11 mouse cellular contexts compared by ENCODE assay signal in the genomic region with DNA sequence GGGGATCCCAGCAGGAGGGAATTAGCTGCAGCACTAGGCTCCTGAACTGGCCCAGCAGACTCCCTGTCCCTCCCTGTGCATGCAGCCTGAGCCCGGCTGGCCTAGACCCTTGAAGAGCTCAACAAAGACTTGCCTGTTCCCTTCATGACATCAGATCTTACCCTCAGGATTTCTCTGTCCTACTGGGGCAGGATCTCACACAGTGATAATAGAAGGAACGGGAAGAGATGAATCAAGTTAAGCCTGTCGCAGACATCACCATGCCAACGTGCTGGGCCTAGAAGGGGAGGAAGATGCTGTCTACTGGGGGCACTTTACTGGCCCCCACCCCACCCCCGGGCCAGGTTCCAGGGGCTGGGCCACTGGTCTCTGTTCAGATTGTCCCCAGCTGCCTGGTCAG. TPM values are rescaled to one million over a fixed set of nuclear protein-coding genes. Genes with fewer than 3 reads are reported as not detected.
DNase-seq lines count a peak whose midpoint lies in the region; ATAC-seq and TF ChIP-seq lines count a peak whose summit lies in the region.
"Had no signal": no experiment of that assay in that cellular context is flagged by ENCODE, and none has a peak within 500 bp of the region (broad histone marks: within the 10 kb centered on the region; RNA-seq: fewer than 3 reads in every experiment).

No protein-coding gene starts in this region.

- intact Hi-C loops in heart, adult 2 months (cut with DNase I) = no loop called here
- intact Hi-C loops in gastrocnemius, postnatal 14 days (cut with DNase I; ENCODE audit: low total_unique reads) = loop anchor here (10.0 kb wide), 1 partner anchor 50 kb away; the partner anchor contains the start of gene Fam49a

- WGBS in heart, adult 2 months = 63% methylated on average over 5 of the region's 5 CpGs
- 13% methylated on average over 5 of the region's 5 CpGs for WGBS in midbrain, embryonic 12.5 days

- TF ChIP-seq EP300 in heart, adult 2 months (IDR thresholded peaks at IDR 0.05; ENCODE audit: insufficient read depth, low read depth, low read length) = no peak

- H3K9me3 ChIP-seq in midbrain, embryonic 12.5 days = no peaks in the 10 kb centered on the region
- H3K9me3 ChIP-seq: embryonic facial prominence, embryonic 15.5 days had no signal

- peaks cover 2% of the 10 kb centered on the region for H3K4me1 ChIP-seq in heart, adult 2 months (ENCODE audit: control insufficient read depth, insufficient read depth, low read length)
- peaks cover 25% of the 10 kb centered on the region for H3K4me1 ChIP-seq in midbrain, embryonic 12.5 days
- H3K4me1 ChIP-seq: embryonic facial prominence, embryonic 15.5 days had no signal

- H3K27me3 ChIP-seq in heart, adult 2 months (ENCODE audit: control insufficient read depth, insufficient read depth, low read length) = no peaks in the 10 kb centered on the region
- no peaks in the 10 kb centered on the region for H3K27me3 ChIP-seq in midbrain, embryonic 12.5 days
- H3K27me3 ChIP-seq: embryonic facial prominence, embryonic 15.5 days had no signal

- TF ChIP-seq CTCF in heart, adult 2 months (IDR thresholded peaks at IDR 0.05) = no peak
- no peak for TF ChIP-seq CTCF in brain, embryonic 14.5 days (IDR thresholded peaks at IDR 0.05; ENCODE audit: borderline replicate concordance, extremely low read depth, insufficient read depth, insufficient read length)

- TF ChIP-seq POLR2A in heart, adult 2 months (IDR thresholded peaks at IDR 0.05; ENCODE audit: insufficient read depth, low read depth, low read length) = no peak
- TF ChIP-seq POLR2A in brain, embryonic 14.5 days (IDR thresholded peaks at IDR 0.05; ENCODE audit: borderline replicate concordance, extremely low read depth, insufficient read depth, insufficient read length, poor library complexity, severe bottlenecking) = no peak

- H3K27ac ChIP-seq in heart, adult 2 months = peak overlapping the region; percentile 31; the same call in 1 of the 2 replicates
- H3K27ac ChIP-seq in midbrain, embryonic 12.5 days (replicated peaks) = peak overlapping the region; percentile 40; the same call in 1 of the 2 replicates
- H3K27ac ChIP-seq: embryonic facial prominence, embryonic 15.5 days had no signal

- no peaks in the 10 kb centered on the region; the same call in 1 of the 2 replicates for H3K36me3 ChIP-seq in heart, adult 2 months (ENCODE audit: control insufficient read depth, insufficient read depth, low read length)
- H3K36me3 ChIP-seq in midbrain, embryonic 12.5 days = no peaks in the 10 kb centered on the region
- H3K36me3 ChIP-seq: embryonic facial prominence, embryonic 15.5 days had no signal

- DNase-seq in heart, adult 2 months = peak; percentile 49 to 52
- DNase-seq in heart, adult 8-10 months (ENCODE audit: low spot score) = no peak
- DNase-seq in brain, embryonic 14.5 days (ENCODE audit: low read depth) = peak; percentile 75
- DNase-seq in gastrocnemius, postnatal 14 days = peak; percentile 45
- no peak for DNase-seq in ovary, postnatal 36 days (ENCODE audit: low spot score)
- DNase-seq in B cell, adult 2 months = no peak
- DNase-seq in adrenal gland, adult 8-10 months = no peak
- DNase-seq: kidney, adult 18-20 months; spleen, adult 18-20 months had no signal

- no peak overlapping the region for H3K4me3 ChIP-seq in heart, adult 2 months
- H3K4me3 ChIP-seq in midbrain, embryonic 12.5 days = no peak overlapping the region
- H3K4me3 ChIP-seq: embryonic facial prominence, embryonic 15.5 days had no signal

- no peaks in the 10 kb centered on the region for H3K79me2 ChIP-seq in heart, adult 2 months (replicated peaks; ENCODE audit: control insufficient read depth, insufficient read depth, low read length)

- H3K4me2 ChIP-seq in midbrain, embryonic 12.5 days (replicated peaks) = no peak overlapping the region
- H3K4me2 ChIP-seq: embryonic facial prominence, embryonic 15.5 days had no signal

- peak; percentile 76 for ATAC-seq in midbrain, embryonic 12.5 days (ENCODE audit: low FRiP score, low read depth)

- H3K9ac ChIP-seq in heart, adult 2 months (ENCODE audit: low read depth, low read length) = no peak overlapping the region
- no peak overlapping the region for H3K9ac ChIP-seq in midbrain, embryonic 12.5 days (replicated peaks)
- H3K9ac ChIP-seq: embryonic facial prominence, embryonic 15.5 days had no signal

RNA-seq across cellular contexts. Expression of gene Fam49a, which starts 53.1 kb away (rescaled TPM):
- 1 to 10 TPM; 7.1 to 9.8 TPM for total RNA-seq in heart, adult 2 months (2021)
- polyA plus RNA-seq in heart, adult 2 months (2012; rRNA removed) = 4.1 and 6.5 TPM in 2 replicates
- 1 to 10 TPM; 6.3 to 8.3 (median 6.8) TPM for total RNA-seq in heart, adult 8-10 months (2022)
- polyA plus RNA-seq in brain, embryonic 14.5 days (2012; rRNA removed) = 24.6 and 28.4 TPM in 2 replicates
- total RNA-seq in gastrocnemius, postnatal 14 days (2021) = 10 to 100 TPM; 10.5 to 12.8 TPM
- 16.8 and 19.4 TPM in 2 replicates for polyA plus RNA-seq in midbrain, embryonic 12.5 days (2016; fragmentation: Nextera tagmentation; extraction: Ambion mirVana)
- 10 to 100 TPM; 18.2 to 25.3 (median 21.5) TPM for total RNA-seq in adrenal gland, adult 8-10 months (2022)

Comparison
In these comparisons a context has a peak if more than half of its experiments do, and no peak if none do; other contexts are left out.
1. DNase-seq: peak in heart, adult 2 months (2 of 2), brain, embryonic 14.5 days (single experiment) and gastrocnemius, postnatal 14 days (single experiment); none in heart, adult 8-10 months (single experiment), ovary, postnatal 36 days (single experiment), B cell, adult 2 months (0 of 2) and adrenal gland, adult 8-10 months (single experiment).